Comparison of ENCODE assay signal across 17 mouse cellular contexts in the genomic region with DNA sequence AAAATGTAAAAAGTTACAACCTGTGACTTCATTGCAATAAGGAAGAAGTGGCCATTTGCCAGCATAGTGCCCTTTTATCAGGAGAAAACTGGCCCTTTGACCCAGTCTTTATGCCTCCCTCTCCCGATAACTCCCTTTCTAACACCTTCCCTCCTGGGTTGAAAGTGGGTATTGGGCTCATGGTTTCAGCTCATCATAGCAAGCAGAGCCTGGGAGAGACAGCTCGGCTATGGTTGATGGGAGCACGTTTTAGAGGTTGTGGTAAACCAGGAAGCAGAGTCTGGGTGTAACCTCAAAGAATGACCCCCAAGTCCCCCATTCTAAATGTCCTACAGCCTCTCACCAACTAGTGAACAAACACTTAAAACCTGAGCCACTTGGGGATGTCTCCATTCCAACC.
"Had no signal": no experiment of that assay in that cellular context is flagged by ENCODE, and none has a peak within 500 bp of the region (broad histone marks: within the 10 kb centered on the region; RNA-seq: fewer than 3 reads in every experiment).

No protein-coding gene starts in this region.

- H3K4me1 ChIP-seq: midbrain, embryonic 10.5 days; midbrain, embryonic 13.5 days; midbrain, embryonic 15.5 days; neural tube, embryonic 13.5 days; neural tube, embryonic 15.5 days had no signal

- H3K27me3 ChIP-seq: lung, embryonic 15.5 days; midbrain, embryonic 13.5 days; midbrain, embryonic 15.5 days; neural tube, embryonic 13.5 days; neural tube, embryonic 15.5 days had no signal

- H3K9ac ChIP-seq: lung, embryonic 15.5 days; midbrain, embryonic 13.5 days; midbrain, embryonic 15.5 days; neural tube, embryonic 13.5 days; neural tube, embryonic 15.5 days had no signal

- H3K9me3 ChIP-seq: lung, embryonic 15.5 days; midbrain, embryonic 10.5 days; midbrain, embryonic 13.5 days; midbrain, embryonic 15.5 days; neural tube, embryonic 13.5 days; neural tube, embryonic 15.5 days had no signal

- H3K4me3 ChIP-seq: lung, embryonic 15.5 days; midbrain, embryonic 10.5 days; midbrain, embryonic 13.5 days; midbrain, embryonic 15.5 days; myocyte; neural tube, embryonic 13.5 days; neural tube, embryonic 15.5 days had no signal

- H3K27ac ChIP-seq: lung, embryonic 15.5 days; midbrain, embryonic 10.5 days; midbrain, embryonic 13.5 days; midbrain, embryonic 15.5 days; neural tube, embryonic 13.5 days; neural tube, embryonic 15.5 days had no signal

- DNase-seq: lung, adult 2 months; lung, postnatal 10 days; retina, postnatal 1 day; right cerebral cortex, adult 18-20 months; right cerebral cortex, postnatal 25 days; right cerebral cortex, postnatal 4 days; spleen, adult 18-20 months; thymus, adult 18-20 months; thymus, postnatal 14 days; thymus, postnatal 36 days had no signal

- ATAC-seq: midbrain, embryonic 13.5 days; midbrain, embryonic 15.5 days had no signal

- H3K4me2 ChIP-seq: lung, embryonic 15.5 days; midbrain, embryonic 13.5 days; midbrain, embryonic 15.5 days; neural tube, embryonic 13.5 days; neural tube, embryonic 15.5 days had no signal

- H3K36me3 ChIP-seq: lung, embryonic 15.5 days; midbrain, embryonic 10.5 days; midbrain, embryonic 13.5 days; midbrain, embryonic 15.5 days; neural tube, embryonic 13.5 days; neural tube, embryonic 15.5 days had no signal
